Mouse (Mus musculus) monocyte, adult 5-6 weeks (primary cell): ENCODE data around the gene 5830473C10Rik. TPM values are rescaled to one million over a fixed set of nuclear protein-coding genes. Genes with fewer than 3 reads are reported as not detected.

Source experiments
- ATAC-seq: fragments of 153-309, 156-312 bp; replicated peaks from 2 replicates; pipeline ENCODE4 v1.8.0; 2017; ENCODE audit warnings: mild to moderate bottlenecking; ENCODE audit not compliant: low TSS enrichment, insufficient number of reproducible peaks, severe bottlenecking, poor library complexity, low FRiP score
- total RNA-seq: library from RNA; stranded (forward); fragments of 200-1000, 200-491, 200-594 nt; gene quantifications from 3 replicates; pipeline ENCODE4 v1.2.3, GENCODE M21; 2017

Gene 5830473C10Rik
- total RNA-seq, 1 experiment from 2014 or later, result not detected

DNA sequence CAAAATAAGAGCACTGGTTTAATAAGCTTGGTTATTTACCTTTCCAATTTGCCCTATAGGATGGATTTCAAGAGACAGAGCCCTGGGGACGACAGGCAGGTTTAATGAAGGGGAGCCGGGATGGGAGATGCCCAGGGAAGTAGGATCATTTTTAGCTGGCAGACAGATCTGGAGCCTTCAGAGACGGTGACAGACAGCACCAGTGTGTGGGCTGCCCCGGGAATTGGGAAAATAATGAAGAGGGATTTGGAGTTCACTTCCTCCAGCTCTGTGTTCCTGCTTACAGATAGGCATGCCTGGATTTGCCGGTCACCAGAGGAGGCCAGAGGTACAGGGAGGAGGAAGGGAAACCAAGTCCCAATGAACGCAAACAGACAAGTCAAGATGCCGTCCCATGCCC lies 74.0 kb downstream of the 5830473C10Rik start:
- no peak for ATAC-seq

- ATAC-seq, result no peak
Measured at GRCm38 (mm10) chr5:90640286-90641217, 79.6 kb downstream of the 5830473C10Rik start, which contains the start of gene Rassf6. Gene Rassf6, minus strand, starts transcription at chr5:90640657.

- no peak for ATAC-seq
Measured at GRCm38 (mm10) chr5:90641218-90641610, 80.3 kb downstream of the 5830473C10Rik start.

- no peak for ATAC-seq
Measured at GRCm38 (mm10) chr5:90645579-90645978, 84.7 kb downstream of the 5830473C10Rik start.

- ATAC-seq, result no peak
Measured at GRCm38 (mm10) chr5:90646398-90646797, 85.5 kb downstream of the 5830473C10Rik start.

Other genes starting within 250 kb of the 5830473C10Rik start
- 94.5 to 177 TPM (median 99.6 TPM) in 3 replicates for gene Ankrd17, start 194.5 kb upstream of the 5830473C10Rik start, total RNA-seq
- 0.67 to 4.5 TPM (median 1.2 TPM) in 3 replicates for gene Gm9958, start 193.9 kb upstream of the 5830473C10Rik start, total RNA-seq
- not detected in 3 replicates for gene Alb, start 100.2 kb upstream of the 5830473C10Rik start, total RNA-seq
- 0.78 TPM in 1 of 3 replicates, not detected in the others for gene Afp, start 70.4 kb upstream of the 5830473C10Rik start, total RNA-seq
- not detected in 3 replicates for gene Afm, start 42.2 kb upstream of the 5830473C10Rik start, total RNA-seq
- 0.76 TPM in 1 of 3 replicates, not detected in the others for gene Rassf6, start 79.5 kb downstream of the 5830473C10Rik start, total RNA-seq
- gene Cxcl5, start 198.3 kb downstream of the 5830473C10Rik start, total RNA-seq, result 0.39 TPM in 1 of 3 replicates, not detected in the others
- 20.7 to 327 TPM (median 26.3 TPM) in 3 replicates for gene Ppbp, start 207.4 kb downstream of the 5830473C10Rik start, total RNA-seq
- 16.0 to 186 TPM (median 23.8 TPM) in 3 replicates for gene Pf4, start 211.3 kb downstream of the 5830473C10Rik start, total RNA-seq
- not detected in 3 replicates for gene Cxcl3, start 225.0 kb downstream of the 5830473C10Rik start, total RNA-seq
- not detected in 3 replicates for gene Cxcl15, start 233.4 kb downstream of the 5830473C10Rik start, total RNA-seq